Mouse (Mus musculus) spleen, postnatal 36 days (tissue): Measurements from ENCODE around the gene Lsr.
"Not testable (repeated sequence)": the region's sequence is repeated elsewhere in the genome, so short reads cannot be mapped to it uniquely, and the experiment has no call there.

ENCODE experiments used
- DNase-seq, 2 experiments: peaks; one replicate each; pipeline ENCODE4 v3.0.0; 2022; ENCODE audit warnings: low spot score in 2 of 2, mixed read lengths in 1 of 2

Gene Lsr

DNA sequence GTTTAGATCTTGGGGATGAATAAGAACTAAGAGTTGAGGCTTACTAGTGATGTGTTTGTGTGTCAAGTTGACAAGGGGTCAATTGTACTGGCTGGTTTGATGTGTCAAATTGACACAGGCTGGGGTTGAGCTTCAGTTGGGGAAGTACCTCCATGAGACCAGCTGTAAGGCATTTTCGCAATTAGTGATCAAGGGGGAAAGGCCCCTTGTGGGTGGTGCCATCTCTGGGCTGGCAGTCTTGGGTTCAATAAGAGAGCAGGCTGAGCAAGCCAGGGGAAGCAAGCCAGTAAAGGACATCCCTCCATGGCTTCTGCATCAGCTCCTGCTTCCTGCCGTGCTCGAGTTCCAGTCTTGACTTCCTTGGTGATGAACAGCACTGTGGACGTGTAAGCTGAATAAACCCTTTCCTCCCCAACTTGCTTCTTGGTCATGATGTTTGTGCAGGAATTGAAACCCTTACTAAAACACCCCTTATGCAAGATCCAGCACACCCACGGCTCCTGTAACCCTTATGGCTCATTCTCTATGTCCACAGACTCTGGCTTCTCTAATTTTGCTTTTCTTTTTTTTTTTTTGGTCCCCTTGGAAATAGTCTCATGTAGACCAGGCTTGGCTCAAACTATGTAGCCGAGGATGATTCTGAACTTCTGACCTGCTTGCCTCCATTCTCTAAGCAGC, 37.7 kb downstream of the Lsr start:
- DNase-seq: not testable (repeated sequence)

DNA sequence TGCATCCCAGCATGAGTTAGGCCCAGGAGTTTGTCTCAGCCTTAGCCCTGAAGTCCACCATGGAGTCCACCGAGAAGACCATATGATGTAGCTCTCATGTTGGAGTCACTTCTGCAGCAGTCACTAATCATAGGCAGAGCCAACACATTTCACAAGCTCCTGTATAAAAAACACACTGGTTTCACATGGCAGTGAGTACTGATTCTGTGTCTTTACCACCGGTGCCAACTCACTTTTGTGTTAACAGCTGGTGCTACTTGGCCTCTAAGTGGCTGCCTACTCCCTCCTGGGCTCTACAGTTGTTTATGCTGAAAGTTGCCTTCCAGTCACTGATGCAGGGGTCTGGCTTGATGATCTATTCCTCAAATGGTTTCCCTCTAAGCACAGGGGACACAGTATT, 48.7 kb downstream of the Lsr start, which contains the start of gene Hamp2:
Gene Hamp2, minus strand, starts transcription at position 101 of the 400 bp plus-strand sequence.
- not testable (repeated sequence) for DNase-seq

DNA sequence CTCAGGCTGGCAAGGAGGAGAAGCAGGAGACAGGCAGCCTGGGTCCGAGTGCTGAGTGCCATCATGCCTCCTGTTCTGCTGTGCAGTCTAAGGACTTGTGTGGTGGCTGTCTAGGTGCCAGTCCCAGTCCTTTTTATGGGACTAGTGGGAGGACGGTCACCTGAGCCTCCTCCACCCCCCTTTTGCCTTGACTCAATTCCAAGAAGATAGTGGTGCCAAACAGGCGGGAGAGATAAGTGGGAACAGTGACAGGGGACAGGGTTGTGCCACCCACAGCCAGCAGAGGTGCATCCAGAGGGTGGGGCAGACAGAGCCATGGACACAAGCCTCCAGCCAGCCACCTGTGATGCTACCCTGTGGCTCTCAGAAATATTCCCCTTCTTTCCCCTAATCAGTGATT, 49.2 kb downstream of the Lsr start:
- no peak for DNase-seq

DNA sequence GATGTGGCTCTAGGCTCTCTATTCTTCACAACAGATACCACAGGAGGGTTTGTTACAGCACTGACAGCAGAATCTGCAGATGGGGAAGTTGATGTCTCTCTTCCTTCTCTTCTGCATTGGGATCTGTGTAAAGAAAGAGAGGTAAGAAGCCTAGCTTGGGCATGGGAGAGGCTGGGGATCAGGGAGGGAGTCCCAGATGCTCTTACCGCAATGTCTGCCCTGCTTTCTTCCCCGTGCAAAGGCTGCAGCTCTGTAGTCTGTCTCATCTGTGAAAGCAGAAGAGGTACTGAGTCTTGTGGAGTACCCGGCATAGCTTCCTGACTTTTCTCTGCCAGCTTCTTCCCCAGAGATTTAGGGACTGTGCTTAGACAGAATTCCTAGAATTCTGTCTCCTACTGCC, 50.8 kb downstream of the Lsr start:
- not testable (repeated sequence) for DNase-seq

DNA sequence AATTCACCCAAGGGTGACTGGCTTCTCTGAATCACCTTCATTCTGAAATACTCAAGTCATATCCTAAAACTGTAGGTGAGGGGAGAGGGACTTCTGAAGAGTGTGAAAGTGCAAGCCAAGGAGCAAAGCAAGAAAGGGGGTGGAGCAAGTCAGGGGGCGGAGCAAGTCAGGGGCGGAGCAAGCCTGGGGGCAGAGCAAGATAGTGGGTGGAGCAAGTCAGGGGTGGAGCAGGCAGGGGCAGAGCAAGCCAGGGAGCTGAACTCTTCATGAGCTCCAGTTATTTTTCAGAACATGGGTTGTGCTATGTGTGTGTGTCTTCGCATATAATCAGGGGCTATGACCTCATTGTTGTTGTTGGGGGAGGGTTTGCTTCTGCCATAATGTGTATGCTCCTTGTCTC, 53.0 kb downstream of the Lsr start:
- no peak for DNase-seq

DNA sequence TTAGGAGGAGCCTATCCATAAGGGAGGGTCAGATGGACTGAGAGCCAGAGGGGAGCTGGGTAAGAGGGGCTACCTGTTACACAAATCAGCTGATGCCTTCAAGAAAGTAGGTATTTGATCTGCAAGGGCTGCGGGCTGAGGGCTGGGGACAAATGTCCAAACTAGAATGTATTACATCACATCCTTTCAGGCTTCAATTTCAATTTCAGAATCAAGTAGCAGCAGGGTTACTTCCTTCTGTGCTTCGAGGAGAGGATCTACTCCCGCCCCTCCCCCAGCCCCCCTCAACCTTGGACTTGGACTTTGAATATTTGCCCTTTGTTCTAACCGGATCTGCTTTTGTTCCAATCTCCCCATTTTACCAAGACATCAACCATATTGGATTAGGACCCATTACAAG, 56.0 kb downstream of the Lsr start:
- no peak for DNase-seq

DNA sequence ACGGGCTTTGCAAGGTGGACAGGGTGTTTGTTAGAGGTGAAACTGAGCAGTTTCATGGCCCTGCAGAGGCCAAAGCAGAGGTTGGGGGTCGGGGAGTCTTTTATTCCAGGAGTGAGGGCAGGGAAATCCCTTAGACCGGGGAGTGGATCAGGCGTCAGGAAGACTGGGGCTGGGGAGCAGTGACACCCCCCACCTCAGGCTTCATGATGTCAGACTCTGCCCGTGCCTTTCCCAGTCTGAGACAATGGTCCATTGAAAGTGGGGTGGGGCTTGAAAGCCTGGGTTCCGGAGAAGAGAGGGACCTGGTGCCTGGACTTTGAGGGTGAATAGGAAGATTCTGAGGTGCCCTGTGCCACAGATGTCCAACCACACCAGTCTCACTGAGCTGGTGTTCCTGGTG, 56.6 kb downstream of the Lsr start:
- DNase-seq: no peak

DNA sequence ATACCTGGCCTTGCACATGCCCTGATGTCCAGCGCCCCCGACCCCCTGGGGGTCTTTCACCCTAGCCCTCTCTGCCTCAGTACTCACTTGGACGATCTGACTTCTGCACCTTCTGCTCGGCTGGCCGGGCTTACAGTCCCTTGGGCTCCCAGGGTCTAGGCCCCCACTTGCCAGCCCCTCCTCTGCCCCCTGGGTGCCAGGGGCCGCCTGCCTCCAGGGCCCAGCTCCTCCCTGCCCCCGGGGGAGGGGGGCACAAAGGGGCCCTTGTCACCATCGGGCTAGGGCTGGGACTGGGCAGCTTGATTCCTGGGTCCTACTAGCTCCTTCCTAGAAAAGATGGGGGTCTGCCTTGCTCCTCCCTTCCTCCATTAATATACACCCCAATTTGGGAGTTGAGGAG, 58.5 kb downstream of the Lsr start, which contains the start of gene Mag:
Gene Mag, minus strand, starts transcription at position 142 of the 400 bp plus-strand sequence.
- no peak for DNase-seq

DNA sequence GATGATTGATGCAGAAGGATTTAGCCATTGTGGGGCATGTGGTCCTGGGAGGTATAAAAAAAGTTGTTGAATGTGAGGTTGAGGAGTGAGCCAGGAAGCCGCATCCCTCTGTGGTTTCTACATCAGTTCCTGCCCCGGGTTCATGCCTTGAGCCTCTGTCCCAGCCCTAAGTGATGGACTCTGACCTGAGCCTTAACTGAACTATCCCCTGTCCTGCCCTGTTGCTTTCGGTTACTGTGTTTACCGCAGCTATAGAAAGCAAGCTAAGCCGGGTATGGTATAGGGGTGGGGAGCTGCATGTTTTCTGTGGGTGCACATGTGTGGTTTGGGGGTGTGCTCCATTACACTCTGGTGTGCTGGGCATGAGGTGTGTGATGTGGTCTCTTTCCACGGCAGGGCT, 63.5 kb downstream of the Lsr start:
- no peak for DNase-seq

DNA sequence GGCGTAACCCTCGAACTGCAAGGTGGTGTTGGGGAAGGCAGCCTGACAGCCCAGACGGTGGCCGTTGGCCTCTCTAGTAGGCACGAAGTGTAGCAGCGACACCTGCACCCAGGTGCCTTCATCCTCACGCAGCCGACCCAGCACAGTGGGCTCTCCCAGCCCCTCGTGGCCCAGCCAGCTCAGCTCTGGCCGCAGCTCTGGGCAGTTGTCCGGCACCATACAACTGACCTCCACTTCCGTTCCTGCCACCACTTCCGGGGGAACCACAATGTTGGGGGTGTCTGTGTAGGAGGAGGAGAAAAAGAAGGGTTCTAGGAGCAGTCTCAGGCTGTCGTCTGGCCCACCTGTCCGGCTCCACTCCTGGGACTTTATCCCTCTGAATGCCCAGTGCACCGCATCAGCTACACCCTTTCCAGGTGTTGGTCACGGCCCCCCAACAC, 64.3 kb downstream of the Lsr start:
- DNase-seq: no peak

DNA sequence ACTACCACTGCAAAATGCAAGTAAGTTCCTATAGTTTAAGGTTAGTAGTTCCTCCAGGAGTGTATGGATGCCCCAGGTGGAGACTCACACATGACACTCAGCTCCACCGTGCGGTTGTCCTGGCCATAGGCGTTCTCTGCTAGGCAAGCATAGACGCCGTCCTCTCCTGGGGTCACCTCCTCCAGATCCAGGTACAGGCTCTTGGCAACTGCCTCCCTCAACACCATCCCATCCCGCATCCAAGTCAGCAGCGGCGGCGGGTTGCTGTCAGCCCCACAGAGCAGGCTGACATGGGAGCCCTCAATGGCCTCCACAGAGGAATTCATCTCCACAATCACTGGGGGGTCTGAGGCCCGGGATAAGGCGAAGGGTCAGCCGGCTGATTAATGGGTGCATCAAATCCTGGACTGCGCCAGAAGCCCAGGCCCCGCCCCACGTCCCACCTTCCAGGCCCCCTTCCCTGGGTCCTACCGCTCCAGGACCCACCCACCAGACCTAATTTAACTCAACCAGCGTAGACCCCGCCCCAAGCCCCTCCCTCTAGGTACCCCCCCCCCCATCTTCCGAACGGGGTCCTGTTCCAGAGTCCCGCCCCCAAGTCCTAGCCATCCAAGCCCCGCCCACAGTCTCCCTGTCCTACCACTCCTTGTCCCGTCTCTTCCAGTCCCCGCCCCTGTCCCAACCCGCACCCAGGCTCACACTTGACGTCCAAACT, 64.8 kb downstream of the Lsr start:
- no peak for DNase-seq
